ENCODE assay signal across 16 mouse cellular contexts in genomic region chr6:85010397-85010796, GRCm38 (mm10). TPM values are rescaled to one million over a fixed set of nuclear protein-coding genes. Genes with fewer than 3 reads are reported as not detected.
DNase-seq lines count a peak whose midpoint lies in the region; ATAC-seq and TF ChIP-seq lines count a peak whose summit lies in the region.
"Had no signal": no experiment of that assay in that cellular context is flagged by ENCODE, and none has a peak within 500 bp of the region (broad histone marks: within the 10 kb centered on the region; RNA-seq: fewer than 3 reads in every experiment).

No protein-coding gene starts in this region.

- no peak overlapping the region for H3K27ac ChIP-seq in ES-E14 (ENCODE audit: insufficient read depth, low read depth, low read length, poor library complexity, severe bottlenecking)
- no peak overlapping the region for H3K27ac ChIP-seq in hindbrain, embryonic 16.5 days (ENCODE audit: low read depth, low read length)
- H3K27ac ChIP-seq: embryonic facial prominence, embryonic 13.5 days; hindbrain, embryonic 12.5 days; layer of hippocampus, adult 2 months; limb, embryonic 13.5 days; liver, embryonic 14.5 days; midbrain, embryonic 13.5 days had no signal

- peak; percentile 21 for DNase-seq in 3T3-L1 (ENCODE audit: low read depth, low spot score)
- peak; percentile 70 for DNase-seq in ES-E14 (ENCODE audit: low read depth, low spot score)
- DNase-seq in adrenal gland, postnatal 25 days, result peak; percentile 58
- DNase-seq in kidney, postnatal 25 days, result peak; percentile 40 to 66
- DNase-seq in spleen, adult 12 weeks (ENCODE audit: low spot score), result no peak
- DNase-seq in spleen, postnatal 14 days (ENCODE audit: low spot score in 2 of 2), result no peak
- DNase-seq: gastrocnemius, postnatal 36 days; thymus, adult 18-20 months had no signal

- no peaks in the 10 kb centered on the region for H3K9me3 ChIP-seq in ES-E14 (ENCODE audit: control insufficient read depth, insufficient read depth, low read depth, low read length)
- no peaks in the 10 kb centered on the region for H3K9me3 ChIP-seq in hindbrain, embryonic 16.5 days (ENCODE audit: control insufficient read depth, low read length)
- H3K9me3 ChIP-seq: embryonic facial prominence, embryonic 13.5 days; hindbrain, embryonic 12.5 days; limb, embryonic 13.5 days; midbrain, embryonic 13.5 days had no signal

- H3K4me1 ChIP-seq in ES-E14 (ENCODE audit: control insufficient read depth in 2 of 2, insufficient read depth in 2 of 2, low read length in 2 of 2, poor library complexity in 1 of 2), result peaks cover 0 to 8% of the 10 kb centered on the region in 2 experiments; a peak in 1 of 4 replicates
- H3K4me1 ChIP-seq in hindbrain, embryonic 16.5 days (ENCODE audit: control insufficient read depth, insufficient read depth, low read depth, low read length), result no peaks in the 10 kb centered on the region
- H3K4me1 ChIP-seq: embryonic facial prominence, embryonic 13.5 days; hindbrain, embryonic 12.5 days; limb, embryonic 13.5 days; midbrain, embryonic 13.5 days had no signal

- H3K4me3 ChIP-seq in ES-E14 (ENCODE audit: insufficient read depth in 1 of 2, low read depth in 1 of 2, low read length in 2 of 2, poor library complexity in 1 of 2, severe bottlenecking in 1 of 2), result no peak overlapping the region
- H3K4me3 ChIP-seq in hindbrain, embryonic 16.5 days (ENCODE audit: low read length), result no peak overlapping the region
- H3K4me3 ChIP-seq: embryonic facial prominence, embryonic 13.5 days; hindbrain, embryonic 12.5 days; layer of hippocampus, adult 2 months; limb, embryonic 13.5 days; midbrain, embryonic 13.5 days; myocyte had no signal

- H3K36me3 ChIP-seq in ES-E14 (ENCODE audit: control insufficient read depth, insufficient read depth, low read length, poor library complexity, severe bottlenecking), result no peaks in the 10 kb centered on the region
- no peaks in the 10 kb centered on the region for H3K36me3 ChIP-seq in hindbrain, embryonic 16.5 days (ENCODE audit: control insufficient read depth, insufficient read depth, low read length)
- H3K36me3 ChIP-seq: hindbrain, embryonic 12.5 days; limb, embryonic 13.5 days; midbrain, embryonic 13.5 days had no signal

- no peaks in the 10 kb centered on the region for H3K27me3 ChIP-seq in hindbrain, embryonic 16.5 days (replicated peaks; ENCODE audit: control insufficient read depth, insufficient read depth, low read length)
- H3K27me3 ChIP-seq: embryonic facial prominence, embryonic 13.5 days; hindbrain, embryonic 12.5 days; limb, embryonic 13.5 days; midbrain, embryonic 13.5 days had no signal

- ATAC-seq in hindbrain, embryonic 16.5 days, result no peak
- ATAC-seq: midbrain, embryonic 13.5 days had no signal

- in situ Hi-C loops in ES-E14 (cut with MboI; ENCODE audit: low sequenced_read_pairs in 2 of 2, unreplicated experiment in 2 of 2), result no loop called here

- H3K4me2 ChIP-seq in hindbrain, embryonic 16.5 days (ENCODE audit: low read length), result no peak overlapping the region
- H3K4me2 ChIP-seq: embryonic facial prominence, embryonic 13.5 days; hindbrain, embryonic 12.5 days; limb, embryonic 13.5 days; midbrain, embryonic 13.5 days had no signal

- 93% methylated on average over 2 of the region's 2 CpGs for WGBS in hindbrain, embryonic 16.5 days

- H3K9ac ChIP-seq in ES-E14 (ENCODE audit: insufficient read depth, low read depth, low read length, poor library complexity, severe bottlenecking), result no peak overlapping the region
- H3K9ac ChIP-seq in hindbrain, embryonic 16.5 days (ENCODE audit: low read depth, low read length), result no peak overlapping the region
- H3K9ac ChIP-seq: embryonic facial prominence, embryonic 13.5 days; hindbrain, embryonic 12.5 days; limb, embryonic 13.5 days; liver, embryonic 14.5 days; midbrain, embryonic 13.5 days had no signal

TF ChIP-seq in ES-E14, 5 proteins besides CTCF, POLR2A, EP300 and RAD21:
- TF ChIP-seq ZC3H11A (IDR thresholded peaks at IDR 0.05; ENCODE audit: borderline replicate concordance, low read depth, low read length) (no peak), ZNF384 (IDR thresholded peaks at IDR 0.05; ENCODE audit: low read depth, low read length) (no peak), CHD2 (IDR thresholded peaks at IDR 0.05; ENCODE audit: low read depth, low read length) (0 out of 2 replicates have a peak, but pooled peaks have one; percentile 43), MAFK (IDR thresholded peaks at IDR 0.05; ENCODE audit: insufficient read depth, low read depth, low read length) (no peak)

RNA-seq across cellular contexts. Expression of gene Exoc6b, which starts 58.9 kb away (rescaled TPM):
- 18.1 and 19.8 TPM in 2 replicates for total RNA-seq in ES-E14 (2012; rRNA removed)
- total RNA-seq in adrenal gland, postnatal 25 days (2021), result 40.2 and 55.0 TPM in 2 replicates
- polyA plus RNA-seq in hindbrain, embryonic 16.5 days (2015; fragmentation: Nextera tagmentation; extraction: Ambion mirVana), result 46.5 and 51.3 TPM in 2 replicates

Comparison
In these comparisons a context has a peak if more than half of its experiments do, and no peak if none do; other contexts are left out.
1. DNase-seq: peak in 3T3-L1 (single experiment), ES-E14 (single experiment), adrenal gland, postnatal 25 days (single experiment) and kidney, postnatal 25 days (2 of 2); none in spleen, adult 12 weeks (single experiment) and spleen, postnatal 14 days (0 of 2).